Mouse (Mus musculus): Measurements from ENCODE around the gene Slc24a3.

DNA sequence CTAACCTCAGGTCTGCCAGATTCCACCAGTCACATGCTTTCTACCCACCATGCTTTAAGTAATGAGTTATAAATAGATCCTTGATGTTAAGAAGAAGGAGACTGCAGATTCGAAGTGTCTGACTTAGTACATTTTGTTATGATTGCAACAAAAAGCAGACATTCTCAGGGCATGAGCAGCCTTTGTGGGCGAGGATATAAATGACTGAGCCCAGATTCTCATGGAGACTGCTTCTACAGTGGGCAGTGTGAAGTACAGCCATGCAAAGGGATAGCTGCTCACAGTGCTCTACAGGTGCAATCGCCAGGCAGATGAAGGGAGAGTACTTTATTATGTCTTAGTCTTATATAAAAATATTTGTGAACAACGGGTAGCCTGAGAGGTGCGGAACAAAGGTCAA, 49.8 kb upstream of the Slc24a3 start:
- TF ChIP-seq POLR2A (IDR thresholded peaks at IDR 0.05; ENCODE audit: borderline replicate concordance, extremely low read depth, low read depth, low read length): no peak
- no peak for TF ChIP-seq CTCF (IDR thresholded peaks at IDR 0.05; ENCODE audit: insufficient read depth, low read length)
